Mouse (Mus musculus): ENCODE results near the gene Ccr3. TPM values are rescaled to one million over a fixed set of nuclear protein-coding genes. Genes with fewer than 3 reads are reported as not detected.
"Not testable (repeated sequence)": the region's sequence is repeated elsewhere in the genome, so short reads cannot be mapped to it uniquely, and the experiment has no call there.

Gene Ccr3
- polyA plus RNA-seq, 1 experiment from 2014 or later: not detected

DNA sequence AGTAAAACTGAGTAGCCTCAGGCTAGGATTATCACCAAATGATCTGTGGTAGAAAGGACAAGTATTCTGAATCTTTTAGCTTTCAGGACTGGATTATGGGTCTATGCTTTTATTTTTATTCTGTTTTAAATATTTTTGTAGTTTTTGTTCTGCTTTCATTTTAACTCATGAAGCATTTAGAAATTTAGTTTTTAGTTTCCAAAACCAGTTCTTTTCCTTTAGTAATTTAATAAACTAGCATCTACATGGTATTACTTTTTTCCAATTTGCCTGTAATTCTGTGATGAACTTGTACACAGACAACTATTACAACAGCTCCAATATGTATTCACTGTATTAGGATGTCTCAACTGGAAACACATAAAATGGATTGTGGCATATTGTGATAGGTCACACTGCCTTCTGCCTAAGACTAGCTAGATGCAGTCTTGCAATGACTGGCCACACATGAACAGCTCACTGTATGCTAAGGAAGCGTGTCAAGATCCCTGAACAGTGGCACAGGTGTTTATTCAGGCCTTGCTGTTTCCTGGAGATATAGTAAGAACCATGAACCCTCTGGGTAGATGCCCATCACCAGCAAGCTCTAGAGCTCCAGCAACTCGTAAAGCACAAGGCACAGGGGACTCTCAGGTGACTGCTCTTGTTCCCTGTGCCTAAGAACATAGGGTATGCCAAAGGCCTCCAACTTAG is 38.0 kb downstream of the Ccr3 start:
- no peak overlapping the region for H3K27ac ChIP-seq (replicated peaks)
- H3K4me1 ChIP-seq: no peaks in the 10 kb centered on the region
- no peak overlapping the region for H3K4me3 ChIP-seq
- WGBS: 79% methylated on average over 2 of the region's 2 CpGs
- H3K9ac ChIP-seq (replicated peaks): no peak overlapping the region
- no peaks in the 10 kb centered on the region for H3K9me3 ChIP-seq
- no peak for ATAC-seq (replicated peaks)
- H3K4me2 ChIP-seq (replicated peaks): no peak overlapping the region
- no peaks in the 10 kb centered on the region for H3K27me3 ChIP-seq
- no peaks in the 10 kb centered on the region for H3K36me3 ChIP-seq

DNA sequence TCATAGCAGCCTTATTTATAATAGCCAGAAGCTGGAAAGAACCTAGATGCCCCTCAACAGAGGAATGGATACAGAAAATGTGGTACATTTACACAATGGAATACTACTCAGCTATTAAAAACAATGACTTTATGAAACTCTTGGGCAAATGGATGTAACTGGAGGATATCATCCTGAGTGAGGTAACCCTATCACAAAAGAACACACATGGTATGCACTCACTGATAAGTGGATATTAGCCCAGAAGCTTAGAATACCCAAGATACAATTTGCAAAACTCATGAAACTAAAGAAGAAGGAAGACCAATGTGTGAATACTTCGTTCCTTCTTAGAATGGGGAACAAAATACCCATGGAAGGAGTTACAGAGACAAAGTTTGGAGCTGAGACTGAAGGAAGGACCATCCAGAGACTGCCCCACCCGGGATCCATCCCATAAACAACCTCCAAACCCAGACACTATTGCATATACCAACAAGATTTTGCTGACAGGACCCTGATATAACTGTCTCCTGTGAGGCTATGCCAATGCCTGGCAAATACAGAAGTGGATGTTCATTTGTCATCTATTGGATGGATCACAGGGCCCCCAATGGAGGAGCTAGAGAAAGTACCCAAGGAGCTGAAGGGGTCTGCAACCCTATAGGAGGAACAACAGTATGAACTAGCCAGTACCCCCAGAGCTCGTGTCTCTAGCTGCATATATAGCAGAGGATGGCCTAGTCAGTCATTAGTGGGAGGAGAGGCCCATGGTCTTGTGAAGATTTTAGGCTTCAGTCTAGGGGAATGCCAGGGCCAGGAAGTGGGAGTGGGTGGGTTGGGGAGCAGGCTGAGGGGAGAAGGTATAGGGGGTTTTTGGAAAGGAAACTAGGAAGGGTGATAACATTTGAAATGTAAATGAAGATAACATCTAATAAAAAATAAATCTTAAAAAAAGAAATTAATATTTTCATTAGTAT is 40.0 kb downstream of the Ccr3 start:
- not testable (repeated sequence) for H3K9ac ChIP-seq (replicated peaks); H3K4me3 ChIP-seq; H3K27me3 ChIP-seq; H3K4me1 ChIP-seq; H3K27ac ChIP-seq (replicated peaks); ATAC-seq (replicated peaks); H3K4me2 ChIP-seq (replicated peaks); H3K9me3 ChIP-seq; H3K36me3 ChIP-seq
- 64% methylated on average over 3 of the region's 3 CpGs for WGBS

DNA sequence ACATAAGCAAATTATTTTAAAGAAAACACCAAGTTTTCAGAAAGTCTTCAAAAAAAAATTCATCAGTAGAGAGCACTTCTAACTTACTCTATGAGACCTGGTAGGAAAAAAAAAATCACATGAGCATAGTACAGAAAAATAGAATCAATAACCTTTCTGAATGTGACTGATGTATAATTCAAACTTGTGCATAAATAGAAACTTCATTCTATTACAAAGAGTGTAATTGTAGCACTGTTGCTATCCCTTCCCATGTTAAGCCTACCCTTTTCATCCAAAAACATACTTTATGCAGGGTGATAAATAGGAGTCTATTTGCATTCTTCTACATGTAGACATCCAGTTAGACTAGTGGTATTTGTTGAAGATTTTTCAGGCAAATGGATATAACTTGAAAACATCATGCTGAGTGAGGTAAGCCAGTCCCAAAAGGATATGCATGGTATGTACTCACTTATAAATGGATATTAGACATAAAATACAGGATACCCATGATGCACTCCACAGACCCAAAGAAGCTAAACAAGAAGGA is 44.9 kb downstream of the Ccr3 start:
- H3K9me3 ChIP-seq: no peaks in the 10 kb centered on the region
- H3K4me3 ChIP-seq: no peak overlapping the region
- no peak overlapping the region for H3K9ac ChIP-seq (replicated peaks)
- H3K4me2 ChIP-seq (replicated peaks): no peak overlapping the region
- no peak overlapping the region for H3K27ac ChIP-seq (replicated peaks)
- no peaks in the 10 kb centered on the region for H3K27me3 ChIP-seq
- H3K4me1 ChIP-seq: no peaks in the 10 kb centered on the region
- no peak for ATAC-seq (replicated peaks)
- no peaks in the 10 kb centered on the region for H3K36me3 ChIP-seq

DNA sequence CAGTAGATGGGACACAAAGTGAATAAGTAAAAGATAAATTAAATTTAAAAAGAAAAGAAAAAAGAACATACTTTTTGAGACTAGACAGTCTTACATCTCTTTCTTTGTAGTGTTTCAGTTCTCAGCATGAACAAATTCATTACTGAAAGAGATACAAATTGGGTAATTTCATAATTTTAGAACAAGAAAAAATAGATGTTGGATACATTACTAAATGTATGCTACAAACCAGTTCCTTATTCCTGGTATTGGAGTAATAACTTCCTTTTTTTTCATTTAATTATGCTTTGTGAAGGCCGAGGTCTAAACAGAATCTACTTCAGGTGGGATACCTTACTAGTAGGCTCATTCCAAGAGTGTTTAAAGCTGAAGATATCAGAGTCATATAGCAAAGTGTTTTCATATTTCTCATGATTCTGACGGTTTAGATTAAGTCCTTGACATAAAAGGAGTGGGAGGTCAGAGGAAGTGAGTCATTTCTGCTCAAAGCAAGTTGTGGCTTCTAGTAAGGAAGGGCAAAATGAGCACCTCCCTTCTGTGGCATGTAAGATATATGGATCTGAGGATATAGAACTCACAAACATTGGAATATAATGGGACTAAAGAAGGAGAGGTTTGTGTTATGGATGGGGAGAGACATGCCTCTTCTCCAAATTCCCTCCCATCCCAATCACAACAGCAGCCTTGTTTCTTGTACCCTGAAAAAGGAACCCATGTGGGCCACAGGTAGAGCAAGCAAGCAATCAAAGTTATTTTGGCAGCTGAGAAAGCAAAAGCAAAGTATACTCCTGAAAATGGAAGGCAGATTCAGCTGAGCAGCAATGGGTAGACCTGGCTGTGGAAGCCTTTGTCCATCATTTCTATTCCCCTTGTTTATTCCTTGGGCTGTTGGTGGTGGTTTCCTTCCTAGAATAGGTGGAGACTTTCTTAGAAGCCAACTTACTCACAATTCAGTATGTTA is 46.6 kb downstream of the Ccr3 start:
- H3K9ac ChIP-seq (replicated peaks): no peak overlapping the region
- H3K4me1 ChIP-seq: no peaks in the 10 kb centered on the region
- ATAC-seq (replicated peaks): no peak
- WGBS: 68% methylated on average over 2 of the region's 2 CpGs
- no peaks in the 10 kb centered on the region for H3K27me3 ChIP-seq
- H3K27ac ChIP-seq (replicated peaks): no peak overlapping the region
- H3K9me3 ChIP-seq: no peaks in the 10 kb centered on the region
- no peaks in the 10 kb centered on the region for H3K36me3 ChIP-seq
- H3K4me3 ChIP-seq: no peak overlapping the region
- no peak overlapping the region for H3K4me2 ChIP-seq (replicated peaks)

DNA sequence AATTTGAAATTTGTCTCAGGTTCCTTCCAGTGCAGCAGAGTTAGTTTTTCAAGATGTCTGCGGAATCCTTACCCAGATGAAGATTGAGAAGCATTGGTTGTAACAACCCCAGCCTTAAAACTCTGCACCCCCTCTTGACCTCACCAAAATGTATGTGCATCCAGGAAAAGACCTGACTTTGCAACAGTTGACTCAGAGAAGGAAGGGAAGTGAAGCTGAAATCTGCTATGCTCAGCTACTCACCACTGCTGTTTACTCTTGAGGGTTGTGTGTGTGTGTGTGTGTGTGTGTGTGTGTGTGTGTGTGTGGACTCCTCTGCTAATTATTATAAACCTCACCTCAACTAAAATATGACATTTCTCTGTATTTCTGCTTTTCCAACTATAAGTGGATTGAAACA is 49.7 kb downstream of the Ccr3 start:
- Histone ChIP-seq H3K4me2 (replicated peaks) (no peak overlapping the region), H3K27ac (replicated peaks) (no peak overlapping the region), H3K4me3 (no peak overlapping the region), H3K4me1 (no peaks in the 10 kb centered on the region), H3K9me3 (no peaks in the 10 kb centered on the region), H3K27me3 (no peaks in the 10 kb centered on the region), H3K9ac (replicated peaks) (no peak overlapping the region), H3K36me3 (no peaks in the 10 kb centered on the region)
- 81% methylated on average over 1 of the region's 1 CpGs for WGBS
- ATAC-seq (replicated peaks): no peak

DNA sequence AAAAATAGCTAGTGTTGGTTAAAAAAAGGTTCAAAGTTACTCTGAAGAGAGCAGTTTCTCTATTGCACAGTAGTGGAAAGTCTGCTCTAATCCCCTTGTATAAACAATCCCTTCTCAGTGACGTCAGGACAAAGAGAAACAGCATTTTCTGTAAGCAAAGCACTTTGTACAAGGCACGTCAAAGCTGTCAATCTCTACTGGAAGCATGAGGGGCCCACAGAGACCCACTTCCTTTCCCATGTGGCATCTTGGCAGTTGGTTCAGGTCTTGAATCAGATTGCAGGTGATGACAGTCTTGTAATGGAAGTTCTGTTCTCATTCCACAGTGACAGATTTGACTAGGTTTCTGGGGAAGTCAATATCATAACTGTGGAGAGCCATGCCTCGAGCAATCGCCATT is 58.0 kb downstream of the Ccr3 start:
- Histone ChIP-seq H3K36me3 (no peaks in the 10 kb centered on the region), H3K4me2 (replicated peaks) (no peak overlapping the region), H3K27ac (replicated peaks) (no peak overlapping the region), H3K9ac (replicated peaks) (no peak overlapping the region), H3K9me3 (no peaks in the 10 kb centered on the region), H3K27me3 (no peaks in the 10 kb centered on the region), H3K4me1 (no peaks in the 10 kb centered on the region), H3K4me3 (no peak overlapping the region)
- no peak for ATAC-seq (replicated peaks)
- WGBS: 50% methylated on average over 4 of the region's 4 CpGs

DNA sequence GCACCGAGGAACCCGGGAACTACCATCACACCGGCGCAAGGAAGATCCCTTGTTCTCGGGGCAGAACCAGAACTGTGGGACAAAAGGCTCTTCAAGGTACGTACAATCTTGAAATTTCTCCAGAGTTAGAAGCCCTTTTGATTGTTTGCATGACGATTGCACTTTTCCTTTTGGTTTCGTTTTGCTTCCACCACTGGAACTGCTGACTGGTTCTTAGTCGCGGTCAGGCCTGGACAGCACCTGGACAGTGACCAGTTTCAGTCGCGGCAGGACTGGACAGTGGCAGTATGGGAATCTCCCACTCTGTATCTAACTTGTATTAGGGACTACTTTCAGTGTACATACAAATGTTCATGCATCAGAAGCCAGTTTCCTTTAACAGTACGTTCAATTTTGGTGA is 58.7 kb downstream of the Ccr3 start:
- not testable (repeated sequence) for H3K36me3 ChIP-seq; H3K4me1 ChIP-seq; ATAC-seq (replicated peaks); H3K9me3 ChIP-seq; H3K4me2 ChIP-seq (replicated peaks); H3K4me3 ChIP-seq; H3K27ac ChIP-seq (replicated peaks); H3K9ac ChIP-seq (replicated peaks); H3K27me3 ChIP-seq
- 96% methylated on average over 12 of the region's 13 CpGs for WGBS

Other genes with a start within 250 kb of the Ccr3 start
- gene Cxcr6, start 215.5 kb upstream of the Ccr3 start, polyA plus RNA-seq (2015; fragmentation: Nextera tagmentation; extraction: Ambion mirVana): 0.15 and 0.18 TPM in 2 replicates
- gene Fyco1, start 170.1 kb upstream of the Ccr3 start, polyA plus RNA-seq (2015; fragmentation: Nextera tagmentation; extraction: Ambion mirVana): 16.5 and 16.8 TPM in 2 replicates
- 0.06 TPM in 2 replicates for gene Xcr1, start 159.9 kb upstream of the Ccr3 start, polyA plus RNA-seq (2015; fragmentation: Nextera tagmentation; extraction: Ambion mirVana)
- 0.47 and 0.50 TPM in 2 replicates for gene Ccr1, start 53.3 kb upstream of the Ccr3 start, polyA plus RNA-seq (2015; fragmentation: Nextera tagmentation; extraction: Ambion mirVana)
- not detected in 2 replicates for gene Ccr1l1, start 43.6 kb upstream of the Ccr3 start, polyA plus RNA-seq (2015; fragmentation: Nextera tagmentation; extraction: Ambion mirVana)
- gene Ccr2, start 80.0 kb downstream of the Ccr3 start, polyA plus RNA-seq (2015; fragmentation: Nextera tagmentation; extraction: Ambion mirVana): 0.18 and 0.23 TPM in 2 replicates
- gene Ccr5, start 99.6 kb downstream of the Ccr3 start, polyA plus RNA-seq (2015; fragmentation: Nextera tagmentation; extraction: Ambion mirVana): 0.33 and 0.82 TPM in 2 replicates